Mouse (Mus musculus) cerebellum, postnatal 36 days (tissue): ENCODE results near the gene Epb41l4b.
A peak's percentile ranks its signal among the peaks of the same experiment; 100 is the strongest.

Source experiments
- DNase-seq, 2 experiments: peaks; one replicate each; pipeline ENCODE4 v3.0.0; 2021 to 2022; ENCODE audit warnings: mixed read lengths in 2 of 2

The Epb41l4b gene

GRCm38 (mm10) chr4:57143026-57143937, at the start of gene Epb41l4b:
Gene Epb41l4b (minus strand): TSS chr4:57143437.
- peak; percentile 83 to 91 for DNase-seq

GRCm38 (mm10) chr4:57191543-57192283, 48.5 kb upstream of the Epb41l4b start:
- no peak for DNase-seq

GRCm38 (mm10) chr4:57189881-57190280, 46.6 kb upstream of the Epb41l4b start:
- DNase-seq = no peak

GRCm38 (mm10) chr4:57186035-57186434, 42.8 kb upstream of the Epb41l4b start:
- no peak for DNase-seq

GRCm38 (mm10) chr4:57185462-57185861, 42.2 kb upstream of the Epb41l4b start:
- no peak for DNase-seq

GRCm38 (mm10) chr4:57183493-57183892, 40.3 kb upstream of the Epb41l4b start:
- no peak for DNase-seq

- peak; percentile 35 to 52 for DNase-seq
Observed at GRCm38 (mm10) chr4:57181538-57181937, 38.3 kb upstream of the Epb41l4b start.

GRCm38 (mm10) chr4:57178881-57179280, 35.6 kb upstream of the Epb41l4b start:
- DNase-seq = no peak

- DNase-seq = no peak
Observed at GRCm38 (mm10) chr4:57175329-57175728, 32.1 kb upstream of the Epb41l4b start.

GRCm38 (mm10) chr4:57172861-57173260, 29.6 kb upstream of the Epb41l4b start:
- DNase-seq = no peak

- no peak for DNase-seq
Observed at GRCm38 (mm10) chr4:57171817-57172216, 28.6 kb upstream of the Epb41l4b start.

- no peak for DNase-seq
Observed at GRCm38 (mm10) chr4:57168680-57169079, 25.4 kb upstream of the Epb41l4b start.

- DNase-seq = no peak
Observed at GRCm38 (mm10) chr4:57168277-57168676, 25.0 kb upstream of the Epb41l4b start.

GRCm38 (mm10) chr4:57166922-57167870, 24.0 kb upstream of the Epb41l4b start:
- DNase-seq = peak in 1 of 2 experiments; percentile 27

- DNase-seq = no peak
Observed at GRCm38 (mm10) chr4:57165654-57166053, 22.4 kb upstream of the Epb41l4b start.

- DNase-seq = no peak
Observed at GRCm38 (mm10) chr4:57164578-57165210, 21.5 kb upstream of the Epb41l4b start.

- no peak for DNase-seq
Observed at GRCm38 (mm10) chr4:57162789-57163722, 19.8 kb upstream of the Epb41l4b start.

- no peak for DNase-seq
Observed at GRCm38 (mm10) chr4:57160571-57160970, 17.3 kb upstream of the Epb41l4b start.

GRCm38 (mm10) chr4:57156549-57157169, 13.4 kb upstream of the Epb41l4b start:
- no peak for DNase-seq

GRCm38 (mm10) chr4:57153838-57154237, 10.6 kb upstream of the Epb41l4b start:
- no peak for DNase-seq
